Mouse (Mus musculus): ENCODE results near the gene Slc4a4.
"Not testable (repeated sequence)": the region's sequence is repeated elsewhere in the genome, so short reads cannot be mapped to it uniquely, and the experiment has no call there.

Slc4a4 gene

GRCm38 (mm10) chr5:89071957-89072356 lies 185.3 kb downstream of the Slc4a4 start:
- no peak for DNase-seq (ENCODE audit: low read depth, low spot score)

DNA sequence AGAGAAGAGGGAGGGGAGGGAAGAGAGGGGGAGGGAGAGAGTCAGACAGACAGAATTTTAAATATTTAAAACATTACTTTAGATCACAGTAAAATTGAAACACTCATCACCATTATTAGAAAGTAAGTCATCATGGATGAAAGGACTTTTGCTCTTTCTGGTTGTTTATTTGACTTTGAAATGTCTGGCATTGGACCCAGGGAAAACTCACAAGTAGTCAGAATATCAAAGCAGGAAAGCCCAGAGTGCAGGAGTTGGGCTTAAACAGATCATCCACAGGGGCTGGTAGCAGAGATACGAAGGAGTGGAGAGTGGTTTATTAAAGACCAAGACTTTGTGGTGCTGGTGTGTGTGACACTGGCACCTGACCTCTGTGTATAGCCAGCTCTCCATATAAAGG lies 191.1 kb downstream of the Slc4a4 start:
- no peak for DNase-seq (ENCODE audit: low read depth, low spot score)

DNA sequence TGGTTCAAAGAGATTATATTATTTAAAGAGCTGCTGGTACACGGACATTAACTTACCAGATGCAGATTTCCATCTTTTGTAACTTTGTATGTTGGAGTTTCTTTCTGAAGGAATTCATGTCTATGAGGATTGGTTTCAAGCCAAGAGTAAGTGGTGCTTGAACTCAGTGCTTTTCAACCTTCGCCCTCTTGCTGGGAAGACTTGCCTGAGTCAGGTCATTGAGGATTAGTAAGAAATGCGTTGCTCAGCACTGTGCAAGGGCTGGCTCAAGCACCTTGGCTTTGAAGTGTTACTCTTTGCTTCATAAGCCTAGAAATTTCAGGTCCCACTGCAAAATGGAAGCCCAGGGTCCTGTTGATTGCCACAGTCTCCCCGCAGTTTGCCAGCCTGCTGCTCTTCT lies 196.9 kb downstream of the Slc4a4 start:
- DNase-seq (ENCODE audit: low read depth, low spot score): no peak

GRCm38 (mm10) chr5:89087916-89088315 lies 201.3 kb downstream of the Slc4a4 start:
- DNase-seq (ENCODE audit: low read depth, low spot score): no peak

GRCm38 (mm10) chr5:89088462-89088861 lies 201.8 kb downstream of the Slc4a4 start:
- no peak for DNase-seq (ENCODE audit: low read depth, low spot score)

DNA sequence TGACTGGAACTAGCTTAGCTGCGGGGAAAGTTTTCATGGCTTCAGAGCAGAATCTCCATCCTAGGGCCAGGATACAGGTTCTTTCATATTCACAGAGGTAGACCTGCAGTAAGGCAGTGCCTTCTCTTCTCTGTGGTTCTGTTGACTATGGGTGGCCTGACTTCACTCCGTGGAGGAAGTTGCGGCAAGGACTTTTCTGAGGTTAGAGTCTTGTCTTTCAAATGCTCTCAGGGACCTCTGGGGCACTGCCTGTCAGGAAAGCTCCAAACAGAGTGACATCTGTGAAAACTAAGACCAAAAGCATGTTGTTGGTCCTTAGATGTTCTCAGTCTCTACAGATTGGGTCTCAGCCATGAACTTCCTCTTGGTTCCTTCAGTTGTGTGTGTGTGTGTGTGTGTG lies 203.5 kb downstream of the Slc4a4 start:
- no peak for DNase-seq (ENCODE audit: low read depth, low spot score)

- DNase-seq (ENCODE audit: low read depth, low spot score): no peak
Observed at GRCm38 (mm10) chr5:89096371-89096770, 209.8 kb downstream of the Slc4a4 start.

DNA sequence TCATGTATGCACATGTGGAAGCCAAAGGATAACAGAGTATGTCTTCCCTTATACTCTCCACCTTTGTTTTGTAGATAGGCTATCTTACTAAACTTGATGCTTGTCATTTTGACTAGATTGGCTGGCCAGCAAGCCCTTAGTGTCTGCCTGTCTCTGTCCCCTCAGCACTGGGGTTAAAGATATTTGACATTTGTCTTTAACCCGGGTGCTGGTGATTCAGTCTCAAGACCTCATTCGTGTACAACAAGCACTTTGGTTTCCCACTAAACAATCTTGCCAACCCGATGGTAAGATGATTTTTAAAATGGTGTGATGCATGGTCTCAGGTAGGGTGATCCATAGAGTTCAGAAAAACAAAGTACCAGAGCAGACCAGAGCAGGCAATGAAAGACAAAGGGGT lies 210.7 kb downstream of the Slc4a4 start:
- DNase-seq (ENCODE audit: low read depth, low spot score): no peak

DNA sequence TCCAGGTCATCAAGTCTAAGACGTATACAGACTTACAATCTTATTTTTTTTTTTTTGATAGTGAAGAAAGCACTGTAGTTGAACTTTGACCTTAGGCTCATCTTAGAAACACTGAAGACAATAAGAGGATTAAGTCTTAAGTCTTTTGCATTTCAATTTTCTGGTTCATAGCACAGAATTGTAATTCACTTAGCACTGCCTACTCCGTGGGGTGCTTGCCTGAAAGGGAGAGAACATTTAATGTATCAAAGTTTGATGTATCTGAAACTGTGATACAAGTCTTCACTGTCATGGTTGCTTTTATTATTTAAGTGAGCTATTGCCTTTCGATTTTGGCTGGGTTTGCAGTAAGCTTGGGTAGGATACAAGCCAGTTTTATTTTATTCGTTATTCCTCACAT lies 211.5 kb downstream of the Slc4a4 start:
- DNase-seq (ENCODE audit: low read depth, low spot score): no peak

DNA sequence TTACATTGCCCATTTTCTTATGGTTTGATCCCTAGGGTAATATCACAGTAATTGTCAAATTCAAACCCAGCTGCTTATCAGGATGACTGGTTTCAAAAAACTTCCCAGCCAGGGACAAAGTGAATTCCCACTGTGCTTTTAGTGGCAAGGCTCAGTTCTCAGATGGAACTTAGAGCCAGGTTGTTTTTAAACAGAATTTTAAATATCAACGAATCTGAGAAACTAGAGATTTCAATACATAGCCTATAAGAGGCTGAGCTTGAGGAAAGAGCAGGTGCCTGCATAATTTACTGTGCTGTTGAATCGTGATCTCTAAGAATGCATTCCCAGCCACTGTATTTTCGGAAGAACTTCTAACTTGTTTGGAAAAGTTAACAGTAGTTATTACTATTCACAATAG lies 213.3 kb downstream of the Slc4a4 start:
- no peak for DNase-seq (ENCODE audit: low read depth, low spot score)

DNA sequence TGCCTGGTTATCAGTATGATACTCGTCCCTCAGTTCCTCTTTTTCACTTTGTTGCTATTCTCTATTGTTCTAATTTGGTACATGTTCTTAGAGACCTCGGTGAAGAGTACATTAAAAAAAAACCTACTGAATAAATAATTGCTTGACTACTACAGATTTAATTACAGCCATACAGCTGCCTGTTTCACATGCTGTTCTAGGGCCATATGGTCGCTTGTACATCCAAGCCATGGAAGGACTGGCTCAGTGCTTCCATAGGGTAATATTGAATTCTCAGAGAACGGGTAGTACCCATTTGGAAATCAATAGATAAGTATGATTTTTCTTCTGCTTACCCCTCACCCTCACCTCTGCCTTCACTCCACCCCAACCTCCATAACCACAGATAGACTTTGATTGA lies 215.9 kb downstream of the Slc4a4 start:
- DNase-seq (ENCODE audit: low read depth, low spot score): no peak

GRCm38 (mm10) chr5:89105346-89105745 lies 218.7 kb downstream of the Slc4a4 start:
- no peak for DNase-seq (ENCODE audit: low read depth, low spot score)

- DNase-seq (ENCODE audit: low read depth, low spot score): no peak
Observed at GRCm38 (mm10) chr5:89106217-89106616, 219.6 kb downstream of the Slc4a4 start.

DNA sequence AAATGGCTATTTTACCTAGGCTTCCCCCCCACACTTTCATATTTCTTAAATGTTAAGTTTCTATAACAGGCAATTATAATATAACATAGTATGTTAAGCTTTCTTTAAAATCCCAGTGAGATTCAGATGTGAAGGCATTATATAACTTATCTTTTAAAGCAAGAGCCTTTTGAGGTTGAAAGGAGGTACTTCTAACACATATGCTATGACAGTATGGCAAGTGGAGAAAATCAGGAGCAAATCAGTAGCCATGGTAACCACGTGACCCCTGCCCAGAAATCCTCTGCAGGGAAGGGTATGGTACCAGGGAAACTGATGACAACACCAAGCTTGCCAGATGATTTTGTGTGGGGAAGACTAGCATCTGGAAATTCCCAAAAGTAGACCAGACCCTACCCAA lies 222.2 kb downstream of the Slc4a4 start:
- DNase-seq (ENCODE audit: low read depth, low spot score): no peak

DNA sequence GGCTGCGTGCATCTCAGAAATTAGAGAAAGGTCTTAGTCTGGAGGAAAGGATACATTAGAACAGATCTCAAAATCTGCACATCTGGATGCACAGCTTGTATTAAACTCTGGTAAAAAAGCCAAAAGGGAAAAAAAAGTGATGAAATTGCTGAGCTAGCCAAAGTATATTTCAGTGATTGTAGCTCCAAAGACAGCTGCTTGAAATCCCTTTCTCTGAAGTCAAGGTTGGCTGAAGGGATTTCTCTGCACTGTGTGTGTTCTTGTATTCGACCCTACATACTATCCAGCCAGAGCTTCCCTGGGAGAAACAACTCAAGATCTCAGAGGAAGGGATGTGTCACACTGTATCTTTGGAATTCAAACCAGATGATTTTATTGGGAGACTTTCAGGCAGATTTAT lies 223.2 kb downstream of the Slc4a4 start:
- DNase-seq (ENCODE audit: low read depth, low spot score): no peak

GRCm38 (mm10) chr5:89111987-89112386 lies 225.4 kb downstream of the Slc4a4 start:
- not testable (repeated sequence) for DNase-seq (ENCODE audit: low read depth, low spot score)

- DNase-seq (ENCODE audit: low read depth, low spot score): peak; percentile 64
Observed at GRCm38 (mm10) chr5:89120881-89121280, 234.3 kb downstream of the Slc4a4 start.

DNA sequence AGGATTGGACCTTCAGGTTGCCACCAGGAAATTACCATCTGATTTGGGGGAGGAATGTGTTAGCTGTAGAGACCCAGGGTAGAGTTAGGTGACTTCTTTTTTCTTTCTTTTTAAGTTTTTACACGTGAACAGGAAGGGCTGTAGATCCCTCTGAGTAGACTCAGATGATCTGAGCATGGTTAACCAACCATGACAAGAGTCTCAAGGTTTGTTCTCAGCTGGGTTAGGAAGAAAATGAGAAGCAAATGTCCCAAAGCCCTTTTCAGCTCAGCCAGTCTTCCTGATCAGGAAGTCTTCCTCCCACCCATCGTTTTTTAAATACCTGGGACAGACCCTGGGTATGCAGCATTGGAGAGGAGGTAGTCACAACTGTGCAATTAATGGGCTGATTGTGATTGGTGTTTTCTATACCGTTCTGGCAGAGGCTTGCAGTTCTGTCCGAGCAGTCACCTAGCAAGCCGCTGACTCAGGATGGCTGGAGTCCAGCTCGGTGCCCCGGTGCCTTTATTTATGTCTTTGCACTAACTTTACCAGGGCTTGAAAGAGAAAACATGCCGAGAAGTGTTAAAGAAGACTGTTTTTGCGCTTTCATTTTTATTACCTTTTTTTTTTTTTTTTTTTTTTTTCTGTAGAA lies 236.8 kb downstream of the Slc4a4 start:
- no peak for DNase-seq (ENCODE audit: low read depth, low spot score)

DNA sequence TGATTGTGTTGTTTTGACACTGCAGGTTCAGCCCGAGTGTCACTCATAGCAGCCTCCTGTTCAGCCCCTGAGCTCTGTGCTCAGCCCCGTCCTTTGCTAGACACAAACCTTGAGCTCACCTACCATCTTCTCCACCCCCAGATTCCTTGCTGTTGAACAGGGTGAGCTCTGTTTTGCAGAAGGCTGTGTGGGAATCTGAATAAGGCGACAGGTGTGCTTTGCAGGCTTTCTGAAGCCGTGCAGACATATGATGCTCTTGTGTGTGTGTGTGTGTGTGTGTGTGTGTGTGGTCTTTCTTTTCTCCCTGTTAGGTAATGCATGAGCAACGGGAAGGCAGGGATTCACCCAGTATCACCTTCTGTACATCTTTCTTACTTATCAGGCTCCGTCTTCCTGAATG lies 241.6 kb downstream of the Slc4a4 start:
- peak; percentile 32 for DNase-seq (ENCODE audit: low read depth, low spot score)

DNA sequence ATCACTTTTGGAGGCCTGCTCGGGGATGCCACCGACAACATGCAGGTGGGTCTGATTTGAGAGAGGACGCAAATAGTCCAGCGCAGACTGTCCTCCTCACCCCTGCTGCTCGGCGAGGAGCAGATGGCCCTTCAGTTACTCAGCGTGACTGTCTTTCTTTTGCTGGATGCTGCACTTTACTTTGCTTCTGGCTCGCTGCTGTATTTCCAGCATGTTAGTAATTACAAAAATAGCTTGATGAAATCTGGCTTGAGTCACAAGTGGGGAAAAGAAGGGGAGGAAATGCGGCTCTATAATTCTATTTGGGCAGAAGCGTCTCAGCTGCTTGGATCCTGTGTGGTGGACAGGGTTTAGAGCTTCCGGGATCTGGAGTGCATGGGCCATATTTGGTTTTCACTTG lies 249.2 kb downstream of the Slc4a4 start:
- peak; percentile 81 for DNase-seq (ENCODE audit: low read depth, low spot score)

DNA sequence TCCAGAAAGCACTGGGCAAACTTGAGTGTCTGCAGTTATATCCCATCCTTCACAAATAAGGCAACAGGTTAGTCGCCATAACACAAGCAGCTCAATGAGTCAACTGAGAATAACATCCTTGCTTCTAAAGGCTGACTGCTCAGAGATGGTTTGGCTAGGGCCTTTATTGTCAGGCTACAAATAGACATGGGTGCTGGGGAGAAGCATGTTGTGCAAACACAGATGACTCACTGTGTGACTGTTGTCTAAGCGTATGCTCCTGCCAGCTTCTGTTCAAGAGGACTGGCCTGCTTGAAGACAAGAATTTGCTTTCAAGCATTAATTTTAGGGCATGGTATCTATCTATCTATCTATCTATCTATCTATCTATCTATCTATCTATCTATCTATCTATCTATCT lies 253.5 kb downstream of the Slc4a4 start:
- DNase-seq (ENCODE audit: low read depth, low spot score): peak; percentile 50

GRCm38 (mm10) chr5:89141761-89142160 lies 255.1 kb downstream of the Slc4a4 start:
- peak; percentile 79 for DNase-seq (ENCODE audit: low read depth, low spot score)

DNA sequence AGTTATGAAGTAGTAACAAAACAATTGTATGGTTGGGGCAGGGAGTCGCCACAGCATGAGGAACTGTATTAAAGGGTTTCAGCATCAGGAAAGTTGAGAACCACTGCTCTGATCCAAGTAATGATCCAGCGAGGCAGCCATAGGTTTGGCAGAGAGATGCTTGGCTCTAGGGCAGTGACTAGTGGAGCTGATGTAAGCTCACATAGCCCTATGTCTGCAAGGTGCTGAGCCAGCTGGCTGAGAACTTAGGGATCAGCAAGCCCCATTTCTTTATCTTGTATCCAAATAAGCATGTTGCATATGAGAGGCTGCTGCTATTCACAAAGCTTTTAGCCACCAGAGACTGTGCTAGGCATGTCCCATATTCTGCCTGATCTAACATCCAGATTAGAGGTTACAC lies 259.7 kb downstream of the Slc4a4 start:
- no peak for DNase-seq (ENCODE audit: low read depth, low spot score)

- no peak for DNase-seq (ENCODE audit: low read depth, low spot score)
Observed at GRCm38 (mm10) chr5:89147282-89147790, 260.7 kb downstream of the Slc4a4 start.

Data from telencephalon, adult 2 months (tissue).